Mouse (Mus musculus) heart, embryonic 13.5 days (tissue): Measurements from ENCODE around the gene Gm26566. TPM values are rescaled to one million over a fixed set of nuclear protein-coding genes. Genes with fewer than 3 reads are reported as not detected.
"Not testable (repeated sequence)": the region's sequence is repeated elsewhere in the genome, so short reads cannot be mapped to it uniquely, and the experiment has no call there.

Experiments used
- ATAC-seq: fragments of 200-750 bp; cut with Nextera tagmentation; 2 replicates; pipeline ENCODE4 v1.8.0; 2017; ENCODE audit warnings: moderate TSS enrichment; ENCODE audit not compliant: insufficient number of reproducible peaks, low FRiP score, low TSS enrichment; ENCODE audit errors: extremely low read depth
- H3K27ac ChIP-seq: fragments of 300-500 bp; sonication (generic); replicated peaks from 2 replicates; pipeline ENCODE4 v1.5.1; 2015; ENCODE audit warnings: moderate library complexity, mild to moderate bottlenecking, inconsistent platforms
- H3K27me3 ChIP-seq: fragments of 300-500 bp; sonication (generic); replicated peaks from 2 replicates; pipeline ENCODE4 v1.6.1; 2015; ENCODE audit warnings: mild to moderate bottlenecking, inconsistent platforms
- H3K36me3 ChIP-seq: fragments of 300-500 bp; sonication (generic); 2 replicates; pipeline ENCODE4 v1.6.1; 2015; ENCODE audit warnings: mild to moderate bottlenecking, inconsistent platforms
- H3K4me1 ChIP-seq: fragments of 300-500 bp; sonication (generic); 2 replicates; pipeline ENCODE4 v1.6.1; 2015; ENCODE audit warnings: inconsistent platforms
- H3K4me2 ChIP-seq: fragments of 300-500 bp; sonication (generic); 2 replicates; pipeline ENCODE4 v1.6.1; 2015; ENCODE audit warnings: inconsistent platforms, mild to moderate bottlenecking, moderate library complexity
- H3K4me3 ChIP-seq: fragments of 300-500 bp; sonication (generic); 2 replicates; pipeline ENCODE4 v1.5.1; 2015; ENCODE audit warnings: moderate library complexity, mild to moderate bottlenecking, inconsistent platforms
- H3K9ac ChIP-seq: fragments of 300-500 bp; sonication (generic); 2 replicates; pipeline ENCODE4 v1.6.1; 2015; ENCODE audit warnings: inconsistent platforms, mild to moderate bottlenecking, moderate library complexity
- H3K9me3 ChIP-seq: fragments of 300-500 bp; sonication (generic); 2 replicates; pipeline ENCODE4 v1.6.1; 2016; ENCODE audit warnings: inconsistent platforms
- WGBS: fragments of 180-500 bp; shearing (Covaris S2); methylation state at CpG from one replicate; pipeline ENCODE4 v1.1.7; 2015; ENCODE audit warnings: mixed read lengths; 5-methylcytosine and 5-hydroxymethylcytosine counted together
- polyA plus RNA-seq: library from polyadenylated mRNA; unstranded; fragments of >200 nt; fragmentation: Nextera tagmentation; extraction: Ambion mirVana; gene quantifications from 2 replicates; pipeline ENCODE4 v1.2.1, GENCODE M21; 2015

Gm26566 gene
- polyA plus RNA-seq, 1 experiment from 2014 or later = 0.33 TPM

DNA sequence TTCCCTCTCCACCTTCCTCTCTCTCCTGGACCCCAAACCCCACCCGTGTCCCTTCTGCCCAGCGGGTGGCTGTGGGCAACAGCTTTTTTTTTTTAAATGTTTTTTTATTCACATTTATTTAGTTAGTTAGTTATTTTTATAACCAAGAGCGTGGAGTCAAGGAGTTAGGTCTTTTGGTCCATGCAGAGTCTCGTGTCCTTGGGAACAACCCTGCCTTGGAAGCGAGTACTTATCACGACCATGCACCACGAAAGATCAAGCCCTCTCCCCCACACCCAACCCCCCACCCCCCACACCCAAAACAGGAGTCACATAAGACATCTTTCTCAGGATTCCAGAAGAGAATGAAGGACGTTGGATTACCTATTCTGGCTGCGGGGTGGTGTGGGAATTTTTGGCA, 40.7 kb downstream of the Gm26566 start:
- not testable (repeated sequence) for ATAC-seq, H3K27ac ChIP-seq, H3K9ac ChIP-seq, H3K4me1 ChIP-seq, H3K4me3 ChIP-seq, H3K27me3 ChIP-seq, H3K36me3 ChIP-seq, H3K9me3 ChIP-seq
- 47% methylated on average over 9 of the region's 9 CpGs for WGBS
- H3K4me2 ChIP-seq = peak overlapping the region; percentile 60

DNA sequence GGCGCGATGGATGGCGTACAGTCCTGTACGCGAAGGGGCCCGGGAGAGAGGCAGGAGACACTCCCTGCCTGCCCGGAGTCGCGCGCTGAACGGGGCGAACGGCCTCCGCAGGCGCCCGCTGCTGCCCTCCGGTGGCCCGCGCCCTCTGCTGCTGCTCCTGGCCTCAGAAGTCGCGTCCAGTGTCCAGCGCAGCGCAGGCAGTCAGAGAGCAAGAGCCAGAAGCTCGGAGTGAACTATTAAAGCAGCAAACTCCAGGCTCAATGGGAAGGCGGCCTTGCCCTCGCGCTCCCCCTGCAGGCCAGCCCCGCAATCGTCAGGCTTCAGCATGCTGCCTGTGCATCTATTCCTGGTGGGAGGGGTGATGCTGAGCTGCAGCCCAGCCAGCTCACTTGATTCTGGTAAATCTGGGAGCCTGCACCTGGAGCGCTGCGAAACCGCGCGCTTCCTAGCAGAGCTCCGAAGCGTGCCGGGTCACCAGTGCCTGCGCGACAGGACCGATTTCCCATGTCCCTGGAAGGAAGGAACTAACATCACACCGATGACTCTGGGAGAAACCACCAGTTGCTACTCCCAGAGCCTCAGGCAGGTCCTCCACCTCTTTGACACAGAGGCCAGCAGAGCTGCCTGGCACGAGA, 41.9 kb downstream of the Gm26566 start:
- not testable (repeated sequence) for H3K27me3 ChIP-seq, H3K4me1 ChIP-seq, ATAC-seq, H3K9me3 ChIP-seq, H3K36me3 ChIP-seq
- peak overlapping the region; percentile 57 for H3K4me2 ChIP-seq
- H3K4me3 ChIP-seq = peak overlapping the region; percentile 42
- whole genome bisulfite sequencing = 5% methylated on average over 25 of the region's 42 CpGs
- peak overlapping the region; percentile 56 for H3K27ac ChIP-seq
- H3K9ac ChIP-seq = peak overlapping the region; percentile 62

Other genes starting within 250 kb of the Gm26566 start
- gene Ifnb1, start 199.0 kb upstream of the Gm26566 start, polyA plus RNA-seq = not detected in 2 replicates
- gene Ifna15, start 163.6 kb upstream of the Gm26566 start, polyA plus RNA-seq = not detected in 2 replicates
- not detected in 2 replicates for gene Ifna14, start 150.0 kb upstream of the Gm26566 start, polyA plus RNA-seq
- gene Ifna9, start 129.4 kb upstream of the Gm26566 start, polyA plus RNA-seq = not detected in 2 replicates
- not detected in 2 replicates for gene Ifna12, start 118.4 kb upstream of the Gm26566 start, polyA plus RNA-seq
- not detected in 2 replicates for gene C87499, start 87.4 kb upstream of the Gm26566 start, polyA plus RNA-seq
- gene Ifna13, start 77.3 kb upstream of the Gm26566 start, polyA plus RNA-seq = not detected in 2 replicates
- gene Ifna16, start 44.9 kb upstream of the Gm26566 start, polyA plus RNA-seq = not detected in 2 replicates
- not detected in 2 replicates for gene Ifna2, start 37.9 kb upstream of the Gm26566 start, polyA plus RNA-seq
- gene Ifnab, start 30.4 kb upstream of the Gm26566 start, polyA plus RNA-seq = not detected in 2 replicates
- 70.7 and 76.5 TPM in 2 replicates for gene Klhl9, start 660 bp downstream of the Gm26566 start, polyA plus RNA-seq
- gene Gm13271, start 33.1 kb downstream of the Gm26566 start, polyA plus RNA-seq = not detected in 2 replicates
- gene Gm13283, start 38.3 kb downstream of the Gm26566 start, polyA plus RNA-seq = 0.20 and 0.31 TPM in 2 replicates
- gene Gm13290, start 52.0 kb downstream of the Gm26566 start, polyA plus RNA-seq = 0.29 TPM in 1 of 2 replicates, not detected in the other
- gene Gm13289, start 55.1 kb downstream of the Gm26566 start, polyA plus RNA-seq = not detected in 2 replicates
- gene Gm13272, start 58.0 kb downstream of the Gm26566 start, polyA plus RNA-seq = not detected in 2 replicates
- gene Ifnz, start 60.3 kb downstream of the Gm26566 start, polyA plus RNA-seq = not detected in 2 replicates
- not detected in 2 replicates for gene Gm13276, start 63.9 kb downstream of the Gm26566 start, polyA plus RNA-seq
- not detected in 2 replicates for gene Gm13277, start 66.8 kb downstream of the Gm26566 start, polyA plus RNA-seq
- gene Gm13278, start 69.7 kb downstream of the Gm26566 start, polyA plus RNA-seq = not detected in 2 replicates
- gene Gm13275, start 72.7 kb downstream of the Gm26566 start, polyA plus RNA-seq = not detected in 2 replicates
- gene Gm13279, start 75.6 kb downstream of the Gm26566 start, polyA plus RNA-seq = not detected in 2 replicates
- 0.68 and 0.82 TPM in 2 replicates for gene Gm13285, start 77.9 kb downstream of the Gm26566 start, polyA plus RNA-seq
- gene Gm13287, start 81.4 kb downstream of the Gm26566 start, polyA plus RNA-seq = not detected in 2 replicates
- gene Gm13288, start 83.7 kb downstream of the Gm26566 start, polyA plus RNA-seq = not detected in 2 replicates
- not detected in 2 replicates for gene Ifna7, start 94.4 kb downstream of the Gm26566 start, polyA plus RNA-seq
- gene Ifna11, start 98.2 kb downstream of the Gm26566 start, polyA plus RNA-seq = not detected in 2 replicates
- gene Ifna6, start 105.6 kb downstream of the Gm26566 start, polyA plus RNA-seq = not detected in 2 replicates
- gene Ifna5, start 113.7 kb downstream of the Gm26566 start, polyA plus RNA-seq = not detected in 2 replicates
- gene Ifna4, start 120.1 kb downstream of the Gm26566 start, polyA plus RNA-seq = not detected in 2 replicates
- not detected in 2 replicates for gene Ifna1, start 128.3 kb downstream of the Gm26566 start, polyA plus RNA-seq
- not detected in 2 replicates for gene Ifne, start 158.4 kb downstream of the Gm26566 start, polyA plus RNA-seq